Mouse (Mus musculus): Measurements from ENCODE around the gene Etnppl.

- TF ChIP-seq CTCF (IDR thresholded peaks at IDR 0.05; ENCODE audit: extremely low read depth, insufficient read depth, insufficient read length, insufficient replicate concordance) (no peak), POLR2A (IDR thresholded peaks at IDR 0.05; ENCODE audit: low read depth, low read length) (no peak)
Observed at GRCm38 (mm10) chr3:130660619-130661018, 43.4 kb downstream of the Etnppl start.
